Mouse (Mus musculus): ENCODE results near the gene Cyp4v3.

Gene Cyp4v3

DNA sequence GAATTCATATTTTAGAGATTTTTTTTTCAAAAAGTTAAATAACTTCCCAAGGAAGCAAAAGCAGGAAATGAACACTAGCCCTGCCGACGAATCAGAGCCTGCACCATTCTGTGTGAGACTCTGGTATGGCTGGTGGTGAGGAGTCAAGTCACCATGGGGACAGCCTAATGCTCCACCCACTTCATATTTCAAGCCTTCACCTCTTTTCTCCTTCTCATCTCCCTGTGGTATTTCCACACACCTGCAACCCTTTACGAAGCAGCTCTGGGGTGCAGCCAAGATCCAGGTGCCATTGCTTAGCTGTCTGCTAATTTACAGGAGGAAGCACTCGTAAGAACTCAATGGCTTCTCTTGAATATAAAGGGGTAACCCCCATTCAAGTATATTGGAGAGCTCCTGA, 22.0 kb downstream of the Cyp4v3 start:
- DNase-seq: no peak

DNA sequence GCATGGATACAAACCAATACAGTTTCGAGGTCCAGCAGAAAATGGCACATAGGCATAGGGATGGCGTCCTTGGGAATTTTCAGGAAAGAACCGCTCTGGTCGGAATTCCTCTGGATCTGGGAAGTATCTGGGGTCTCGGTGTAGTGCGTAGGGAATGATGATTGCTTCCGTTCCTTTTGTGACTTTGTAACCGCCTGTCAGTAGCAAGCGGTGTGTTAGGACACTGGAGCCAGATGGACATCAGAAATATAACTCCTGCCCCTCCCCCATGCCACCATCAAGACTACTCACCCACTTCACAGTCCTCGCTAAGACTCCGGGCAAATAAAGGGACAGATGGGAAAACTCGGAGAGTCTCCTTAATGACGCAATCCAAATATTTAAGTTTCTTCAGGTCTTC, 24.6 kb downstream of the Cyp4v3 start, which contains the start of gene Gm45753:
Gene Gm45753 (minus strand): TSS at position 101 of the 400 bp plus-strand sequence.
- DNase-seq: no peak

- DNase-seq: no peak
These were observed 27.5 kb downstream of the Cyp4v3 start for GRCm38 (mm10) chr8:45305479-45305878.

- DNase-seq: no peak
These were observed 28.7 kb downstream of the Cyp4v3 start for GRCm38 (mm10) chr8:45304354-45304753.

DNA sequence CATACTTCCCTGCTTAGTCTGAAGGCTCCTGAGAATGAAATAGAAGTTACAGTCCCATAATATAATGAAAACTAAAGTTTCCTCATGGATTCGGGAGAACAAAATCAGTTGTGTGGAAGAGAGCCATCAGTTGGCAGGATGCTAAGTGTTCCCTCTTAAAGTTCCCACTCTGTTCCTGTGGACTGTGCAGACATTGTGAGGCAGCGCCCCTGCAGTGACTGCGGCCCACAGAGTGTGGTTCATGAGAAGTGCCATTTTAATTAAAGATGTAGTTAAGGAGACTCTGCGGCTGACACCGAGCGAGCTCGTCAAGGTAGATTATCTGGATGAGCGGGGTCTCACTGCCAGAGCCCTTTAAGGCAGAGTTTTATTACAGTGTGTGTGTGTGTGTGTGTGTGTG, 30.6 kb downstream of the Cyp4v3 start:
- DNase-seq: no peak

DNA sequence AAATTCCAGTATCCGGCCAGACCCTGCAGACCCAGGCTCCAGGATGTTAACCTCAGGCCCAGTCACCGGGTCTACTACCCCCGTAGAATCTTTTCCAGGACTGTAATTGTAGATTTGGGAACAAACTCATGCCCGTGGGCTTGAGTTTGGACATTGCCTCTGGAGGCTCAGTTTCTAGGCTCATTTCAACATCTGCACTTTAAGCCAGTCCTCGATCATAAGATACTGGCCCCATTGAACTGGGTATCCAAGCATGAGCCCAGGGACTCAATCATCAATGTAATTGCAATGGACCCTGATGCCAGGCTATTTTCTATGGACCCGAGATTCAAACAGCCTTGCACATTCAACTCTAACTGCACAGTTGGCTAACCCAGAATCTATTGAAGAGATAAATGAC, 37.7 kb downstream of the Cyp4v3 start:
- DNase-seq: no peak

GRCm38 (mm10) chr8:45294687-45295086, 38.3 kb downstream of the Cyp4v3 start, which contains the start of gene Klkb1:
Gene Klkb1 (minus strand): TSS chr8:45294859.
- DNase-seq: no peak

- peak; percentile 44 for DNase-seq
These were observed 41.2 kb downstream of the Cyp4v3 start for GRCm38 (mm10) chr8:45291790-45292189.

DNA sequence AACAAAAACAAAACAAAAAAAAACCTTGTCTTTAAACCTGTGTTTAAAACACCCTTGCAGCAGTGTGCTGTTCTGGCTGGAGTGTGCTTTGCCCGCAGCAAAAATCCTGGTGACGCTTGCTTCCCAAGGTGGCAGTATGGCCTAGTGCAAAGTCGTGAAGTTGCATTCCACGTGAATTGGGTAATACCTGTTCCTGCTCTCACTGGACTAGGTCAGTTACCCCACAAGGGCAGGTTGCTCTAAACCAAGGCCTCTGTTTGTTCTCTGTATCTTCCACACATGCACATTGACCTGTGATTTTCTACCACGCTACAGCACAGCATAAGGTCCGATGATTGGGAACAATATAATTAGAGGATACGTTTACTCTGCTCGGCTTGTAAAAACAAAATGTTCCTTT, 51.4 kb downstream of the Cyp4v3 start:
- DNase-seq: no peak

- no peak for DNase-seq
These were observed 55.6 kb downstream of the Cyp4v3 start for GRCm38 (mm10) chr8:45277453-45277852.

- no peak for DNase-seq
These were observed 58.7 kb downstream of the Cyp4v3 start for GRCm38 (mm10) chr8:45274317-45274716.

DNA sequence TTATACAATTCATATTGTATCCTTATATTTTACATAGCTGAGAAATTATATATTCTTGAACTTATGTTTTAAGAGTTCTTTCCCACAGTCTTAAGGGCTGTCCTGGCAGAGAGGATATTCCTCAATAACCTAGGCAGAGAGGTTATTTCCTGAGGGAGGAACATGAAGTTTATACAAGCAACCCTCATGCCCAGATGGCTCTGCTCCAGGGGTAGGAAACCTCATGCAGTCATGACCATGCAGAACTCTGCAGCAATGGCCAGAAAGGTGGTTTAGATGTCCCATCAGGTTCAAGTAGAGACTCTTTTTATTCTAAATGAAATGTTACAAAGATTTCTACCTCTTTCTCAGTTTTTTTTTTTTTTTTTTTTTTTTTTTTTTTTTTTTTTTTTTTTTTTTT, 64.0 kb downstream of the Cyp4v3 start:
- no peak for DNase-seq

DNA sequence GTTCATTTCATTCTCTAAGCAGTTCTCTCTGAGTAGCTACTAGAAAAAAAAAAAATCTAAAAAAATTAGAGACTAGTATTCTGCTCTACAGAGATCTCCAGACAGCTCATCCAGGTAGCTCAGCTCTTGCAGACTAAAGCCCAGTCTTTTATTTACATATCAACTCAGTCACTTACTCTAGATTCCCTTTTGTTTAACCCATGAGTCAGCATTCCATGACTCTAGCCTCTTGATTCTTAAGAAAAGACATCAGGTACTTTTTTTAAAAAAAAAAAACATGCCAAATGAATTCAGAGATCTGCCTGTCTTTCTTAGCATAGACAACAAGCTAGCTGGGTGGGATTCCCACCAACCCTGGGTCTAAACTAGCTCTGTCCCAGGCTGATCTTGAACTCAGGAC, 64.5 kb downstream of the Cyp4v3 start:
- DNase-seq: no peak

GRCm38 (mm10) chr8:45267611-45268391, 65.2 kb downstream of the Cyp4v3 start:
- no peak for DNase-seq

GRCm38 (mm10) chr8:45266993-45267392, 66.0 kb downstream of the Cyp4v3 start:
- DNase-seq: no peak

GRCm38 (mm10) chr8:45264918-45265317, 68.1 kb downstream of the Cyp4v3 start:
- no peak for DNase-seq

DNA sequence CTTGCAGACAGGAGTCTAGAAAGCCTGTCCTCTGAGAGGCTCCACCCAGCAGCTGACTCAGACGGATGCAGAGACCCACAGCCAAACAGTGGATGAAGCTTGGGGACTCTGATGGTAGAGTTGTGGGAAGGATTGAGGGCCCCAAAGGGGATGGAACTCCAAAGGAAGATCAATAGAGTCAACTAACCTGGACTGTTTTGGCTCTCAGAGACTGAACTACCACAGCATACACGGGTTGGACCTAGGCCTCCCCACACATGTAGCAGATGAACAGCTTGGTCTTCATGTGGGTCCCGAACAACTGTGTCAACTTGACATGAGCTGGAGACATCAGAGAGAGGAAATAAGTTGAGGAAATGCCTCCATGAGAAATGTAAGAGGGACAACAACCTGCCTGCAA, 70.2 kb downstream of the Cyp4v3 start:
- no peak for DNase-seq

DNA sequence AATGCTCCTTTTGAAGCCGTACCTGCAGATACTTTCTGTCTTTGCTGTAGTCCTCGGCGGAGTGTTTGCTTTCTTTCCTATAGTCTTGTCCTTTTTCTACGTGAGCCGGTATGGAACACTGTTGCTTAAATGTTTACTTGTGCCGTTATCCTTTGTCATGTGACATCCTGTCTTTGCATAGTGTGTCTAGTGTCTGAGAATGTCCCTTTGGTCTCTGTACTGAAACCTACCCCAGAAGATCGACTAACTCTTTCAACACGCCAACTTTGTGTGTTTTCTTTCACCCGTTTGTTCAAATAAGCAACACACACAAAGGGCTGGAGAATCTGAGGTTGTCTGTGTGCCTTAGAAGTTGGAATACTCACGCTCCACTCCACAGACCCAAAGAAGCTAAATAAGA, 71.1 kb downstream of the Cyp4v3 start, which contains the start of gene F11:
Gene F11 (minus strand): TSS at position 112 of the 400 bp plus-strand sequence.
- DNase-seq: no peak

- DNase-seq: no peak
These were observed 74.6 kb downstream of the Cyp4v3 start for GRCm38 (mm10) chr8:45258421-45258820.

- DNase-seq: no peak
These were observed 78.0 kb downstream of the Cyp4v3 start for GRCm38 (mm10) chr8:45255040-45255439.
